Mouse (Mus musculus): Measurements from ENCODE around the gene Nme1. TPM values are rescaled to one million over a fixed set of nuclear protein-coding genes. Genes with fewer than 3 reads are reported as not detected.

The Nme1 gene
- polyA plus RNA-seq, 1 experiment: 50.4 TPM

DNA sequence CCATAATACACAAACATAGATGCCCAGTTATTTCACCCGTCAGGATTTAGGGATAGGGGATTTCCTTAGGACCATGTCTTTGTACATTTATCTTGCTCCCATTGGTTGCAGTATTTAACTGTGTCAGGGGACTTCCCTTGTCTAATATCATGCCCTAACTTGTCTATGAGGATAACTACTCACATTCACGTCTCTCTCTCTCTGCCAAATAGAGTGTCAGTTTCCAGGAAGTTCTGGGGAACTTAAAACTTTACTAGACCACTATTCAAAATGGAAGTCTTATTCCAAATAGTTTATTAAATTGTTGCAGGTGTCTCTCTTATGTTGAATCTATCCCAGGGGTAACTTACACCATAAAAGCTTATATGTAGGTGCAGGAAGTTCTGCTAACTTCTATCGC, 56.7 kb downstream of the Nme1 start:
- peaks cover 73% of the 10 kb centered on the region for H3K36me3 ChIP-seq (ENCODE audit: control insufficient read depth, insufficient read depth, low read length, poor library complexity, severe bottlenecking)
- no peak overlapping the region for H3K9ac ChIP-seq (ENCODE audit: low read depth, poor library complexity, severe bottlenecking)
- no peak overlapping the region for H3K4me3 ChIP-seq (ENCODE audit: low read depth, low read length)
- no peak overlapping the region for H3K27ac ChIP-seq (ENCODE audit: insufficient read depth, low read length)
- no peak for TF ChIP-seq EP300 (IDR thresholded peaks at IDR 0.05; ENCODE audit: insufficient read depth, low read depth, low read length)
- no peak for TF ChIP-seq CTCF (IDR thresholded peaks at IDR 0.05; ENCODE audit: low read depth, low read length)
- TF ChIP-seq POLR2A (IDR thresholded peaks at IDR 0.05; ENCODE audit: insufficient read depth, low read length): no peak
- H3K9me3 ChIP-seq (replicated peaks; ENCODE audit: control insufficient read depth, insufficient read depth, low read length, poor library complexity, severe bottlenecking): no peaks in the 10 kb centered on the region
- no peaks in the 10 kb centered on the region for H3K27me3 ChIP-seq (ENCODE audit: control insufficient read depth, insufficient read depth, low read length, poor library complexity, severe bottlenecking)
- no peaks in the 10 kb centered on the region for H3K4me1 ChIP-seq (ENCODE audit: control insufficient read depth, insufficient read depth, low read length)

DNA sequence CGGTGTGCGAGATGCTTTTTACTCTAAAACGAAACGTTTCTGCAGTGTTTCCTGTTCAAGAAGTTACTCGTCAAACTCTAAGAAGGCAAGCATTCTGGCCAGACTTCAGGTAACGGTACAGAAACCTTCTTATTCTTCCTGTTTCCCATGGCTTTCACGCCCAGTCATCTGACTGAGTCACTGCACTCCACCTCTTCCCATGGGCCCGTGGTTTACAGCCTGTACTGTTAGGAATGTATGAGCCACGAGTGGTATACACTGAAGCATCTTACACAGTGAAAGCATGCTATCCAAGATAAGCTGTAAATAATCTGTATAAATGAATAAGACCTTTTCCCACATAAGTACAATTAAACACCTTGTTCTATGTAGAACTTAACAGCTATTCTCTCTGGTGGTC, 59.5 kb downstream of the Nme1 start:
- no peak overlapping the region for H3K27ac ChIP-seq (ENCODE audit: insufficient read depth, low read length)
- H3K36me3 ChIP-seq (ENCODE audit: control insufficient read depth, insufficient read depth, low read length, poor library complexity, severe bottlenecking): peaks cover 77% of the 10 kb centered on the region
- no peak for TF ChIP-seq CTCF (IDR thresholded peaks at IDR 0.05; ENCODE audit: low read depth, low read length)
- TF ChIP-seq POLR2A (IDR thresholded peaks at IDR 0.05; ENCODE audit: insufficient read depth, low read length): no peak
- no peak for TF ChIP-seq EP300 (IDR thresholded peaks at IDR 0.05; ENCODE audit: insufficient read depth, low read depth, low read length)
- H3K9me3 ChIP-seq (replicated peaks; ENCODE audit: control insufficient read depth, insufficient read depth, low read length, poor library complexity, severe bottlenecking): no peaks in the 10 kb centered on the region
- no peak overlapping the region for H3K9ac ChIP-seq (ENCODE audit: low read depth, poor library complexity, severe bottlenecking)
- no peaks in the 10 kb centered on the region for H3K27me3 ChIP-seq (ENCODE audit: control insufficient read depth, insufficient read depth, low read length, poor library complexity, severe bottlenecking)
- no peaks in the 10 kb centered on the region for H3K4me1 ChIP-seq (ENCODE audit: control insufficient read depth, insufficient read depth, low read length)
- H3K4me3 ChIP-seq (ENCODE audit: low read depth, low read length): no peak overlapping the region

DNA sequence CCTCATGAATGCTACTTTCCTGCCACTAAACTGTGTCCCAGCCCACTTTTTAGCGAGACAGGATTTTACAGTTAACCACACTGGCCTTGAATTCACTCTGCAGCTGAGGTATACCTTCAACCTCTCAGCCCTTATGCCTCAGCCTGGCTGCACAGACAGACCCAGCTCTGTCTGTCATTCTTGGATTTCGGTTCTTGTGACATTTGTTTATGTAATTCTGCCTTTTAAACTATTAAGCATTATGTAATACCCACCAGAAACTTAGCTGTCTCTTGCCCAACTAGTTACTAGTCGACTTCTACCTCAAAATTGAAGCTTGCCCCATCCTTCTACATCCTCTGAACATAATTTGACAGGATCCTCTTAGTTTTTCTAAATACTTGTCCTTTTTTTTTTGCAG, 60.5 kb downstream of the Nme1 start:
- Histone ChIP-seq H3K4me3 (ENCODE audit: low read depth, low read length) (no peak overlapping the region), H3K27ac (ENCODE audit: insufficient read depth, low read length) (no peak overlapping the region), H3K27me3 (ENCODE audit: control insufficient read depth, insufficient read depth, low read length, poor library complexity, severe bottlenecking) (no peaks in the 10 kb centered on the region), H3K9me3 (replicated peaks; ENCODE audit: control insufficient read depth, insufficient read depth, low read length, poor library complexity, severe bottlenecking) (no peaks in the 10 kb centered on the region), H3K4me1 (ENCODE audit: control insufficient read depth, insufficient read depth, low read length) (no peaks in the 10 kb centered on the region), H3K9ac (ENCODE audit: low read depth, poor library complexity, severe bottlenecking) (no peak overlapping the region), H3K36me3 (ENCODE audit: control insufficient read depth, insufficient read depth, low read length, poor library complexity, severe bottlenecking) (peaks cover 73% of the 10 kb centered on the region)
- TF ChIP-seq POLR2A (IDR thresholded peaks at IDR 0.05; ENCODE audit: insufficient read depth, low read length) (no peak), EP300 (IDR thresholded peaks at IDR 0.05; ENCODE audit: insufficient read depth, low read depth, low read length) (no peak), CTCF (IDR thresholded peaks at IDR 0.05; ENCODE audit: low read depth, low read length) (no peak)

Other genes starting within 250 kb of the Nme1 start
- gene Utp18, start 82.8 kb downstream of the Nme1 start, polyA plus RNA-seq (2011; ENCODE audit: insufficient read depth, insufficient read length, low read depth, missing spikeins): 81.5 and 86.6 TPM in 2 replicates
- gene Mbtd1, start 82.7 kb downstream of the Nme1 start, polyA plus RNA-seq (2011; ENCODE audit: insufficient read depth, insufficient read length, low read depth, missing spikeins): 150 and 155 TPM in 2 replicates
- 523 and 530 TPM in 2 replicates for gene Nme2, start 12.3 kb downstream of the Nme1 start, polyA plus RNA-seq (2011; ENCODE audit: insufficient read depth, insufficient read length, low read depth, missing spikeins)
- gene Gm20390, start 228 bp downstream of the Nme1 start, polyA plus RNA-seq (2011; ENCODE audit: insufficient read depth, insufficient read length, low read depth, missing spikeins): 150 and 167 TPM in 2 replicates
- 42.5 and 45.7 TPM in 2 replicates for gene Spag9, start 27.6 kb upstream of the Nme1 start, polyA plus RNA-seq (2011; ENCODE audit: insufficient read depth, insufficient read length, low read depth, missing spikeins)
- gene Tob1, start 242.9 kb upstream of the Nme1 start, polyA plus RNA-seq (2011; ENCODE audit: insufficient read depth, insufficient read length, low read depth, missing spikeins): 20.0 and 21.2 TPM in 2 replicates